Mouse (Mus musculus): ENCODE measurements at regions not wholly inside any gene's neighbourhood (a gene's known extent, or its start where the extent isn't known, plus 50 kb on each side); places are given as distances from the start of the nearest gene placed in this dataset.

DNA sequence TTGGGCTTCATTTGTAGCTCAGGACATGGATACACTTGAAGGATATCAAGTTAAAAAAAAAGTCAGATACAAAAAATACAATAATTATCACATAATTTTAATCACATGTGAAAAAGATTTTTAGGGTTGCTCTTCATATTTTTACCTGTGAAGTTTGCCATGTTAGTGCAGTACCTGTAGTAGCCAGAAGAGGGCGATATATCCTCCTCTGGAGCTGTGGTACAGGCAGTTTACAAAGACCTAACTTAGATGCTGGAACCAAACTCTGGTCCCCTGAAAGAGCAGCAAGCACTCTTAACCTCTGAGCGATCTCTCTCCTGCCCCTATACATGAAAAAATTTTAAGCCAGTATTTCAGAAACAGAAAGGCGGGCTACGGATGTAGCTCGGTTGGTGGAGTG is 153.0 kb upstream of the Cdh5 start:
- no peak for DNase-seq (ENCODE audit: low read depth, low spot score)

DNA sequence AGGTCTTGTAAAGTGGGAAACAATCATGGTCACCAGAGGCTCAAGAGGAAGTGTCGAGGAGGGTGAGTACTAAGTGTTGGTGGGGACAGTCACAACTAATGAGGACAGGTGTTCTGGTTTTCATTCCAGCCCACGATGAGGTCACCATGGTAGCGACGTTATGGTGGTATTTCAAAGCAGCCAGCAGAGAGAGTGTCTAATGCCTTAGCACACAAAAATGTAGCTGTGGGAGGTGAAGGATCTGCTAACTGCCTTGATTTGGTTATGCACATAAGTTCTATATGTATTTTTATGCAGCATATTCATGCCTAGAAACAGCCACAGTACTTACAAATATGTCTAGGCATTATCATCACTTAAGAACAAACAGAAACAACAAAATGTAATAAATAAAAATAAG is 151.0 kb upstream of the Cdh5 start:
- no peak for DNase-seq (ENCODE audit: low read depth, low spot score)

DNA sequence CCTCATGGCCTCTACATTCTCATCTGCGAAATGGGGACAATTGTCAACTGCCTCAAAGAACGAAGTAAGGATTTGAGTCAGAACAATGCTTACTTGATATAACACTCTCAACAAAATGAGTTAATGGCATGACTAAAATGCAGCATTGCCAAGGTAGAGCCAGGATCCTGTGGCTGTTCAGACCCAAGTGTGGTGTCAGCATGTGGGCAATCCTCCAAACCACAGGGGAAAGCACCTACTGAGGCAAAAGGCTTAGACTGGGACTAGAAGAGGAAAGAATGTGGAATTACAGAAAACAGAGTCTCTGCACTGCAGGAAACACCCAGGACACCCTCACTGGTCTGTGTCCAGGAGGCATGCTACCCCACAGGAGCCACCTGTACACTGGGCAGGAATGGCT is 147.8 kb upstream of the Cdh5 start:
- no peak for DNase-seq (ENCODE audit: low read depth, low spot score)

DNA sequence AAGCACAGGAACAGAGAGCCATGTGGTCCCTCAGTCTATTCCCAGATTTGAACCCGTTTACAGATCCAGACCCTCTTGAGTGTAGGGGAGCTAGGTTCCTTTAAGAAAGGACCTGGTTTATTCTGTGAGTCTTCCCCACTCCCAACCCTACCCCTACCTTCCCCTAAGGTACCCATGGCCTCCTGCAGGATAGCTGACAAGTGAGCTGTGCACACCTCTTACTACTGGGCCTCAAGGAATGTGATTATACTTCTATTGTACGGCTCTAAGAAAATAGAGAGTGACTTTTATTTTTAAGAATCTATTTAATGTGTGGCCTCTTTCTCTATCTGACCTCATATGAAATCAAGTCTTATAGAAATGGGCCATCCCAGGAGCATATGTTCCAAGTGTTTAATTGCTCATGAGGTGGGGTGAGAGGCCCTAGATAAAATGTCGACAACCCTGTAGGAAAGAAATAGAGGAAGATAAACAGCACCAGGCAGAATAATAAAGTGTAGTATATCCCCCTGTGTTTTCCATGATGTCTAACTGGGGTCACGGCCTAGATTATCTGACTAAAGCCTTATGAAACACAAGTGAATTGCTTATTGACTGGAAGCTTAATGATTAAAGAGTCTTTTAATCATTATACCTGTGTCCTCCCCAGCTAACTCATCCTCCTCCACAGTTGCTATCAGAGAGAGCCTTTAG is 145.7 kb upstream of the Cdh5 start:
- DNase-seq (ENCODE audit: low read depth, low spot score), result no peak

DNA sequence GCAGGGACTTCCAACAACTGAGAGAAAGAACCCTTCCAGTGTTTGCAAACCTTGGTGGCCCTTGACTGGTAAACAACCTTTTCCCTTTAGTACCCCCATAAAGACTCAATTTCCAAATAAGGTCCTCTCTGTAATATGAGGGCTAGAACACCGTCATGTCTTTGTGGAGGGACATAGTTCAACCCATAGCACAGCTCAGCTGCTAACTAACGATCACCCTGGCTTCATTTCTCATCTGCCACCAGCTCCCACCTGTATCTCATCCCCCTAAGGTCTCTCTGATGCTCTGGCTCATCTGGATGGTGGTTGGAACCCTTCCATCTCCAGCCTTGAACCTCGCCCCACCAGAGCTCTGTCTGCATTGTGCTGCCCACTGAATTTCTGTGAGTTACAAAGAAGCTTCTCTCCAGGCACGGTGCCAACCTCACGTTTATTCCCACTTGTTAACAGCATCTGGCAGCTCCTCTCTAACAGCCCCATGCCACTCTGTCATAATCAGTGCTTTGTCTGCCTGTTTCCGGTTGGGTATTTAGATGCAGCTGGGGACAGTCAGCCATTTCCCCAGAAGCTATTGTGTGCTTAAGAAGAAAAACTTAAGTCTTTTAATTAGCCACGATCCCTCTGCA is 137.0 kb upstream of the Cdh5 start:
- peak; percentile 24 for DNase-seq (ENCODE audit: low read depth, low spot score)

DNA sequence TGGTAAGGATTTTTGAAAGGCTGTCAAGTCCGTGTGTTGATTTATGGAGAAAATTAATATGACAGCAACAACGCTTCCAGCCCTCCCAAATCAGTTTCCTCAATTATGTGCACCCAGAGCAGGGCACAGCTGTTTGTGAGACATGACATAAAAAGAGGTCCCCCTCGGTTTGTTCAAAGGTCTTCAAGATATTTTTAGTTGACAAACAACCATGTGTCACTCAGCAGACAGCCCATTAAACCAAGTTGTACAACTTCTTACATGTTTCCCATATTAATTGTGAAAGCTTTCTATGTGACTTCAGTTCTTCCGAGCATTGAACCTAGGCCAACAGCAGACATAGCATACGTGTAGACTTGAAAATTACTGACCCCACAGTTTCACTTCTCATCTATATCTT is 131.5 kb upstream of the Cdh5 start:
- no peak for DNase-seq (ENCODE audit: low read depth, low spot score)

DNA sequence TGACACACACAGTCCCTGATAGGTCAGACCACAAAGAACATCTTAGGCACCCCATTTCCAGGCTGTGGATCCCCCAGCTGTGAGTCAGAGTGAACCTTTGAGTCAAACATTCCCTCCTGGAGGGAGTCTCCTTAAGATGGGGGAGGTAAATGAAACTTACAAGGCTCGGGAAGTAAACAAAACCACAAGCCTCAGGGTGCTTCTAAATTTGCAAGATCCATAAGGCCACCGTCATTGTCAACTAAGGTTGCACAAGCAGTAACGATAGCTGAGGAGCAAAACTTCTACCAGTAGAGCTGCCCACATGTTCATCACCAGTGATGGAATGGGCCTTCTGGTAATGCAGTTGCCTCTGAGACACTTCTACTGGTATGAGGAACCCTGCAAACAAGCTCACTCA is 130.9 kb upstream of the Cdh5 start:
- no peak for DNase-seq (ENCODE audit: low read depth, low spot score)

DNA sequence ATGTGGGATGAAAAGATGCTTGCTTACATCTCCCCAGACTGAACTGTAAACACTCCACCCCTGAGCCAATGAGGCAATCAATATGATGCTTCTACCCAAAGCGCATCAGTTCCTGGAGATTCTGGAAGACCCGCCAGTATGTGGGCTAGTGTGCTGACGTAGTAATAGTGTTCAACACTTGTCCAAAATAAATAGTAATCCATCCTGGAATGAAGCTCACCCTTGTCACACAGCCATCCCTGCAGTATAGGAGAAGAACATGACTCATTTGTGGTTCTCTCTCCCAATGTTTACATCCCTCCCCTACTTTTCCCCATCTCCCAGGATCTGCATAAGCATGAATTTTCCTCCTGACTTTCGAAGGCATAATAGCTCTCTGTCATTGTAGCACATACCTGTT is 130.5 kb upstream of the Cdh5 start:
- DNase-seq (ENCODE audit: low read depth, low spot score), result no peak

DNA sequence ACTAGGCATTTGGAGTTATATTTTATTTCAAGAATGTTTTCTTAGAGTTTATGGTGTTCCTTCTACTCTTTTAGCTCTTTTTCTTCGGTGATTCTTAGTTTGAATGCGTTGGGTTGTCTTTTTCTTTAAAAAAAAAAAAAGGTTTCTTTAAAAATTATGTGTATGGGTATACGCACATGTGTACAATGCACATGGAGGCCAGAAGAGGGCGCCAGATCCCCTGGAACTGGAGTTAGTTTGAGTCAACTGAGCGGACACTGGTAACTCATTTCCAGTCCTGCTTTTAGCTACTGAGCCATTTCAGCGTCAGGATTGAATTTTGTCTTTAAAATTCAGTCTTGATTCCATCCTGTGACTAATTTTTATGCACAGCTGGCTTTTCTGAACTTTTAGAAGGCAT is 124.9 kb upstream of the Cdh5 start:
- no peak for DNase-seq (ENCODE audit: low read depth, low spot score)

DNA sequence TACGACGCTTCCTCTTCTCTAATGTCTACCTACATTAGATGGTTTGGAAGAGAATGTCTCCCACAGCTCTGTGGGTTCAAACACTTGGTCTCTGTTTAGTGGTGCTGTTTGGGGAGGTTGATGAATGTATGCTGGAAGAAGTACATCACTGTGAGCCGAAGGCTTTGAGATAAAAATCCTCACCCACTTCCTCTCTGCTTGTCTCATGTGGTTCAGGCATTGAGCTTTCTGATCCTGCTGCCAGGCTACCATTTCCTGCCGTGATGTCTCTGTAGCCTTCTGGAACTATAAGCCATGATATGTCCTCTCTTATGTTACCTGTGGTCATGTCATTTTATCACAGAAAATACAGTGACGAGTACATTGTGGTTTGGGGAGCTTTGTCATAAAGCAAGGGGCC is 122.5 kb upstream of the Cdh5 start:
- DNase-seq (ENCODE audit: low read depth, low spot score), result no peak

DNA sequence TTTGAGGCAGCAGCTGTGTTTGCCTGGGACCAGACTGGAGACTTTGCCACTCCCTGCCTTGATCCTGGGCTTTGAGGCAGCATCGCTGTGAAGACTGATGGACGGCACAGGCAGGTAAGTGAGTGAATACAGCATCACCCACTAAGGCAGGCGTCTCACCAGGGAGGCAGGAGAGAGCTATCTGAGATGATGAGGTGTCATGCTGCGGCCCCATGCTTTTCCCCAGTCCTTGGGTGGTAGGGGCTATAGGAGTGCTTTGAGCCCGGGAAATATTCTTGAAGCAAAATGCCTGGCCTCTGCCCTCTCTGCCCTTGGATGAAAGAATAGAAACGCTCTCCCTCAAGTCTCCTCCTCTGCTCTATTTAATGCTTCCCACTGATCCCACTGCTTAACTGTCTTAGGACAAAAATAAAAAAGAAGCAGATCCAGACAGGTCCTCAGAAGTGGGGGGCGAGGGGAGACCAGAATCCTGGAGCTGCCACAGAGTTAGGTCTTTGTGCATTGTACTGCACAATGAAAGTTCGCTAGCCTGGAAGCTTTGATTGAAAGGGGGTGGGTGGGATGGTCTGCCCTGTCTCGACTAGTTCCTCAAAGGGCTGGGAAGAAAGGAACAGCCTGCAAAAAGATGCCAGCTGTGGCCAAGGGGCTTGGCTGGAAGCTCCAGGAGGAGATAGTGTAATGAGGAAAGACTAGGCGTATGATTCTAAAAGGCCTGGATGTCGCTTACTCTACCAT is 117.4 kb upstream of the Cdh5 start:
- no peak for DNase-seq (ENCODE audit: low read depth, low spot score)

DNA sequence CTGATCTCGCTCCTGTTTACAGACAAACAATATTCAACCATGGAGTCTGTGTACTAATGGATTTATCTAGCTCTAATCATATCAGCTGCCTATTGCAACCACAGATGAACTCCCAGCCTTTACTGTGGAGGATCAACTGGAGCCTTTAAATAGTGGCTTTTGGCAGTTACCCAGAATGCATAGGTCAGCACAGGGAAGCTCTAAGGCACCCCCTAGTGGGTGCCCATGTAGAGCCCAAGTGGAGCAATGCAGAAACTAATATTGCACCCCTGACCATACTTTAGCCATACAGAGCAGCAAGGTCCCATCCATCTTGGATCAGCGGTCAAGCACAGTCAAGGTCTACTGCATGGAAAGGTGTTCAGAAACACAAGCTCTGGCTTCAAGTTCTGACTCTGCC is 115.8 kb upstream of the Cdh5 start:
- DNase-seq (ENCODE audit: low read depth, low spot score), result no peak

DNA sequence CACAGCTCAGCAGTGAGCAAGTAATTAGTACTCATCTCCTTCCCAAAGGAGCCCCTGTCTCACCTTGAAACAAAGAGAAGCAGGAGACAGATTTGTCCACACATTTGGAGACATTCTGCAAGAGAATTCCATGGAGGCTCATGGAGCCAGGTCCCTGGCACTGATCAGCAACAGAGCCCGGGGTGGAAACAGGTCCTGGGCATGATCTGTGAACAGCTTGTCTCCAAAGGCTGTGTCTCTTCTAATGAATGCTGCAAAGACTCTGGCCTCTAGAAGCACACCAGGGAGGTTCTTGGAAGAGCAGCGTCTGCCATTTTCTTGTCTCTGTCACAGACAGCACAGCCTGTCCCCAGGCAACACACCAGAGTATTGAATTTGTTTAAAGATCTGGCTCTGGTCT is 107.5 kb upstream of the Cdh5 start:
- no peak for DNase-seq (ENCODE audit: low read depth, low spot score)

DNA sequence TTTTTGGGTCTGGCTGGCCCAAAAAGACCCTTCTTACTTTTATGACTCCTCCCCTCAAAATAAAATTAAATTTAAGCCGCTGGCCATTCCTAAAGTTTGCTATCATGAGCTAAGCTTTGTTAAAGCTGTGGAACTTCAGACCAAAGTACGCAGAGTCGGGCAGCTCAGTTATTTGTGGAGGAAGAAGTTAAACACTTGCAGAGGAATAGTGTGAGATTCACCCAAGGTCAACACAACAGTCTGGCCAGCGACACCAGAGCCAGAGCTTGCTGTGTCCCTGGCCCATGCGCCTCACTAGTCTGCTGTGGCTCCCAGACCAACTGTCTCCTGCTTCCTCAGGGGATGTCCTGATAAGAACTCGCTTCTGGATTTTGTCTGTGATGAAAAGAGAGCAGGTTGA is 103.3 kb upstream of the Cdh5 start:
- no peak for DNase-seq (ENCODE audit: low read depth, low spot score)

DNA sequence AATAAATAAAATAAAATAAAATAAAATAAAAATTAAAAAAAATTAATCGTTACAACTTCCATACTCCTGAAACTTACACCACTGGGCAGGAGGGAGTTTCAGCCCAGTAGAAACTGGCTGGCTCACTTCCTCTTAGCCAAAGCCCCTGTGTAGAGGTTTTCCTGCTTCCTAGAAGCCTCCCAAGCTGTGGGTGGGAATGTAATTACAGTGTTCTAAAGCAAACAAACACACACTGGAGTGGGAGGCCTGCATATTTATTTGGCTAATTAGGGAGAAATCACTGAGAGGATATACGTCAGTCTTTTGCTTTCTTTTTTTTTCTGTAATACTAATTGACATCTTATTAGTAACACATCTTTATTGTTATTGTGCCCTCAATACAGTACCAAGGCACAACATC is 94.2 kb upstream of the Cdh5 start:
- no peak for DNase-seq (ENCODE audit: low read depth, low spot score)

DNA sequence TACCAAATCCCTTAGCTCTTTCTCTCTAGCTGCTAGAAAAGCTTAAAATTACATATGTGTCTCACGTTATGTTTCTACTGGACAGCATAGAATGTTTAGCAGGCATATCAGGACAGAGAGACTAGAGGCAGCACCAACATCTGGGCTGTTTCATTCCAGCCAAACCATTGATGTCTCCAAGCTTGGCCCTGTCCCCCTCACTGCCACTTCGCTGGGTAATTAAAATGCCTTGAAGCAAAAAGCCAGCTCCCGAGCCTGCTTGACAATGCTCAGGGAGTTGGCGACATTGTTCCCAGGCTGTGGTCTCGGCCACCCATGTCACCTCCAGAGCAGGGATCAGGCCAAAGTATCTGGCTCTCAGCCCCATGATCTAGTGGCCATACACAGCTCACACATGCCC is 92.7 kb upstream of the Cdh5 start:
- DNase-seq (ENCODE audit: low read depth, low spot score), result no peak

DNA sequence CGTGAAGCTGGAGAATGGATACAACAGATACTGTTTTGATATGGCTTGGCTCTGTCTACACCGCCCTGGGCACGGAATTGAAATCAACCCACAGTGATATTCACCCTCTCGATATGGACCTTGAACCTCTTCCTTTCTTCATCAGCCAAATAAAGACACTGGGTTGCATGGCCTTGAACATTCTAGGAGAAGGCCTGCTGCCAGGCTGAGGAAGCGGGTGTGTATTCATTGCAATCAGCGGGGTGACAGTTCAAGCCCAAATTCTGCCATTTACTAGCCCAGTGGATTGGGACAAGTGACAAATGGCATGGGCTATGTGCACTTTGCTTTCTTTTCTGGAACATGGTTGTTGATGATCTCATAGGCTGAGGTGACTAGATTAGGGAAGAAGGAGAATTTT is 92.1 kb upstream of the Cdh5 start:
- DNase-seq (ENCODE audit: low read depth, low spot score), result no peak

DNA sequence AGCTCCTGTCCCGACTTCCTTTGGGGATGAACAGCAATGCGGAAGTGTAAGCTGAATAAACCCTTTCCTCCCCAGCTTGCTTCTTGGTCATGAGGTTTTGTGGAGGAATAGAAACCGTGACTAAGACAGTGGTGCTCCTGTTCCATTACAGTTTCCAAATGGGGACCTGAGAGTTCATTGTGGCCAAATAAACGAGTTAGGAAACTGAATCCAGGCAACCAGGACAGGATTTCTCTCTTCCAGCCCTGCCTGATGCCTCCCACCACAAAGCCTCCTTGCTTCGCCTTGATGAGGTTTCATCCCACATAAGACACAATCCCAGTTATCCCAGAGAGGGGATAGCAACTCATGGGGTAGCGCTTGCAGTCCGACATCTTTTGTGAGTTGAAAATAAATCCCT is 79.2 kb upstream of the Cdh5 start:
- DNase-seq (ENCODE audit: low read depth, low spot score), result no peak

DNA sequence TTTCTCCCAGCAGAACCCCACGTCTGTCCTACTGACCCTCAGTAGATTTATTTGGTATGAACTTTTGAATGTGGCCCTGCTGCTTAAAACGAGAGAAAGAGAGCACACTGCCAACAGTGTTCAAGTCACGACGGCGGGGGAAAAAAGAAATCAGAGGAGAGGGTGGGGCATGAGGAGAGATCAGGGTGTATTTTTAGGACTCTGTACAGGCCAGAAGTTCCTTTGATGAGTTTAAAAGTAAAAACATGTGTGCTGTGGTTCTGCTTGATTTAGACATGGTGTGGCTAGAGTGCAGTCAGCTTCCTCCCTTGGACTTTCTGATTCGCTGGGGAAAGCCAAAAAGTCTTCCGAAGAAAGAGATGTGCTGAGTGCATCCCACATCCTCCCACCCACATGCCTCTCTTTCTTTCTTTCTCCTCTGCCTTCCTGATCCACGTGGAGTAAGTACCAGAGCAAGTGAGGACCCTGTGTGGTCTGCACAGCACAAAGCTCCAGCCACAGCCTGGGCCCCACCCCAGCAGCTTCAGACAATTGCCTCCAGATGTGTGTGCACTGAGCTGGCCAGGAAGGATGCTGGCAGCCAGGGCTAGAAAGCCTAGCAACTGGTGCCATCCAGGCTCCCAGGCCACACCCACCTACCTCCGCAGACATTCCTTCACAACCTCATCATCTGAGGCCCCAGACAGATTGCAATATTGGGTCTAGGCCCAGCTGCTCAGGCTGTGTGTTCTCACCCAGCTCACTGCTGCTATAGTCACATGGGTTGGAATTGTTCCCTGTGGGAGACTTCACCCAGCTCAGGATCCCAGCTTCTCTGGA is 78.5 kb upstream of the Cdh5 start:
- DNase-seq (ENCODE audit: low read depth, low spot score), result no peak

DNA sequence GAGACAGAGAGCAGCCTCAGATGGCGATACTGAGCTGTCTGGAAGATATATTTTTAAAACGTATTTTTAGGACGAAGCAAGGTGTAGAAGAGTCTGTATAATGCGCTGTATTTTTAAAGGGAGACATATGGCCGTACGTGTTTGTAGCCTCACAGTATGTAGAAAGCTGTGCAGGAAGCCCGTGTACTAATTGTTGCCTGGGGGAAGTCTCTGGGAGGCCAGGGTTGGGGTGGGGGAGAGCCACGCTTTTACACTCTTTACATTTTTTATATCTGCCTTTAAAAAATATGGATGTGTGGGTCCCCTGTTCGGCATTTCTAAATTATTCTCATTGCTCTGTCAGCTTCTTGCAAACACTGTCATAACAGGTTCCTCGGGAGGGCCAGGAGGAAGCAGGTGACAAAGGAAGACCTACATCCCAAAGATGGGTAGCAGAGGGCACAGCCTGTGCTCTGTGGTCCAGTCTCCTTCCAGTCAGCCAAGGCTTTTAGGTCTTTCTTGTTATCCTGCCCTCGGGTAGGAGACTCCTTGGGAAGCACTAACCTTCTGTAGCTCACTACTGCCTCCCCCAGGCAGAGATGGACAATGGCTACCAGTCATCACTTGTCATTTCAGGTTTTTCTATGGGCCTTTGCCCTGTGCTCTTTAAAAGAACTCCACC is 74.1 kb upstream of the Cdh5 start:
- no peak for DNase-seq (ENCODE audit: low read depth, low spot score)

DNA sequence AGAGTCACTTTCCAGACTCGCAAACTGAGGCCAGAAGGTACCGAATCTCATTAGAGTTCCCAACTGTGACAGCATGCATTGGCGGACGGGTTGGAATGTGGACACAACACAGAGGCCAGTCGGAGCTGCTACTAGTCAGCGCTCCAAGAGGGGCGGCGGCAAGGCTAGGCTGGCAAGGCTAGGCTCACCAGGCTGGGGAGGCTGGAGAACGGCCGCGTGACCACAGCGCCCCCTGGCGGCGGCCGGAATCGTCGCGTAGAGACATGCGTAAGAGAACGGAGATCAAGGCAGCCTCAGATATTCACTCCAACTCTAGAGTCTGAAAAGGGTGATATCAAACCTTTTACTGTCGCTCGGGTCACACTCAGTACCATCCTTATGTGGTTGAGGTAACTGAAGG is 72.8 kb upstream of the Cdh5 start:
- DNase-seq (ENCODE audit: low read depth, low spot score), result peak; percentile 68

DNA sequence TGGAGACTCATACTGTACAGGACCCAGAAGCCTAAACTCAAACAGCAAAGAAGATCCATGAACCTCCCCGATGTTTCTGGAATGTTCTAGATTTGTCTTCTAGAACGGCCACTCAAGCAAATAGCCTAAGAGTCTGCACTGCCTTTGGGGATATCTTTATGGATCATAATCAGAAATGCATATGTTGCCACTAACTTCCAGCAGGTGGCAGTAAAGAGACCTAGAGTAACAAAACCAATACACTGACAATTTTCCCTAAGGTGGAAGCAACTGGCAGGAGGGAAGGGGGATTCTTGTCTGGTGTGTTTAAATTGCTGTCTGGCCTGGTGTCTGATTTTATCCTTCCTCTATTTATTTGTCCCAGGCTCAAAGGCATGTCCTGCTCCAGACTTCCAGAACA is 69.2 kb upstream of the Cdh5 start:
- no peak for DNase-seq (ENCODE audit: low read depth, low spot score)
